Mouse (Mus musculus) adrenal gland, postnatal 36 days (tissue): ENCODE measurements around the gene Pja2. TPM values are rescaled to one million over a fixed set of nuclear protein-coding genes. Genes with fewer than 3 reads are reported as not detected.
A peak's percentile ranks its signal among the peaks of the same experiment; 100 is the strongest.
"Not testable (repeated sequence)": the region's sequence is repeated elsewhere in the genome, so short reads cannot be mapped to it uniquely, and the experiment has no call there.

Experiments used
- DNase-seq, 2 experiments: peaks; one replicate each; pipeline ENCODE4 v3.0.0; 2021; ENCODE audit warnings: mixed read lengths in 1 of 2
- long read RNA-seq, 2 experiments: library from polyadenylated mRNA; stranded (forward); transcript quantifications; one replicate each; pipeline ENCODE4 v2.0.0; 2021; ENCODE audit warnings: borderline sequencing depth in 2 of 2
- total RNA-seq, 2 experiments: library from RNA; stranded (reverse); gene quantifications; 2 replicates each; pipeline ENCODE4 v1.2.3; 2021

The Pja2 gene
- total RNA-seq: 10 to 100 TPM; 73.0 to 82.3 TPM
- long read RNA-seq, experiment 1, full-length matches to known transcripts: 95 of 121 reads
- long read RNA-seq, experiment 1, partial matches to known transcripts: 26 of 121 reads
- long read RNA-seq, experiment 1, other reads (novel, unspliced or antisense): 0 of 121 reads
- long read RNA-seq, experiment 2, full-length matches to known transcripts: 13 of 14 reads
- long read RNA-seq, experiment 2, partial matches to known transcripts: 1 of 14 reads
- long read RNA-seq, experiment 2, other reads (novel, unspliced or antisense): 0 of 14 reads

GRCm38 (mm10) chr17:64331898-64332769, at the start of gene Pja2:
Pja2 (minus strand) TSS chr17:64331916.
- peak; percentile 99 to 100 for DNase-seq

GRCm38 (mm10) chr17:64375327-64375726, 43.6 kb upstream of the Pja2 start:
- peak; percentile 80 to 84 for DNase-seq

- DNase-seq: peak; percentile 66 to 68
Observed at GRCm38 (mm10) chr17:64363694-64364093, 32.0 kb upstream of the Pja2 start.

GRCm38 (mm10) chr17:64362570-64362969, 30.9 kb upstream of the Pja2 start:
- no peak for DNase-seq

GRCm38 (mm10) chr17:64361911-64362425, 30.3 kb upstream of the Pja2 start:
- no peak for DNase-seq

- no peak for DNase-seq
Observed at GRCm38 (mm10) chr17:64353940-64354339, 22.2 kb upstream of the Pja2 start.

GRCm38 (mm10) chr17:64346135-64346534, 14.4 kb upstream of the Pja2 start:
- DNase-seq: no peak

- DNase-seq: no peak
Observed at GRCm38 (mm10) chr17:64344576-64345172, 13.0 kb upstream of the Pja2 start.

GRCm38 (mm10) chr17:64341698-64342097, 10.0 kb upstream of the Pja2 start:
- peak; percentile 33 to 44 for DNase-seq

GRCm38 (mm10) chr17:64339752-64340151, 8.0 kb upstream of the Pja2 start:
- no peak for DNase-seq

GRCm38 (mm10) chr17:64337220-64337619, 5.5 kb upstream of the Pja2 start:
- no peak for DNase-seq

- peak; percentile 20 to 57 for DNase-seq
Observed at GRCm38 (mm10) chr17:64333956-64334355, 2.2 kb upstream of the Pja2 start.

GRCm38 (mm10) chr17:64332770-64333096, 1.0 kb upstream of the Pja2 start:
- no peak for DNase-seq

- DNase-seq: peak in 1 of 2 experiments; percentile 69
Observed at GRCm38 (mm10) chr17:64331291-64331897, 322 bp downstream of the Pja2 start.

GRCm38 (mm10) chr17:64330885-64331284, 831 bp downstream of the Pja2 start:
- no peak for DNase-seq

- no peak for DNase-seq
Observed at GRCm38 (mm10) chr17:64324556-64324955, 7.2 kb downstream of the Pja2 start.

- DNase-seq: no peak
Observed at GRCm38 (mm10) chr17:64315428-64315827, 16.3 kb downstream of the Pja2 start.

GRCm38 (mm10) chr17:64314523-64314922, 17.2 kb downstream of the Pja2 start:
- DNase-seq: not testable (repeated sequence)

GRCm38 (mm10) chr17:64297628-64298027, 34.1 kb downstream of the Pja2 start:
- DNase-seq: peak; percentile 10 to 13

GRCm38 (mm10) chr17:64292740-64293139, 39.0 kb downstream of the Pja2 start:
- peak; percentile 7 to 32 for DNase-seq

GRCm38 (mm10) chr17:64289684-64290083, 42.0 kb downstream of the Pja2 start:
- DNase-seq: no peak

- peak; percentile 20 to 27 for DNase-seq
Observed at GRCm38 (mm10) chr17:64288000-64288399, 43.7 kb downstream of the Pja2 start.
